Mouse (Mus musculus) layer of hippocampus, postnatal 36 days (tissue): Measurements from ENCODE around the gene Ldah. TPM values are rescaled to one million over a fixed set of nuclear protein-coding genes. Genes with fewer than 3 reads are reported as not detected.
"Not testable (repeated sequence)": the region's sequence is repeated elsewhere in the genome, so short reads cannot be mapped to it uniquely, and the experiment has no call there.

Experiments
- DNase-seq, 2 experiments: peaks; one replicate each; pipeline ENCODE4 v3.0.0; 2022
- total RNA-seq, 2 experiments: library from RNA; stranded (reverse); gene quantifications; 2 replicates each; pipeline ENCODE4 v1.2.3; 2021

The Ldah gene
- 10 to 100 TPM; 47.1 to 48.1 TPM for total RNA-seq

DNA sequence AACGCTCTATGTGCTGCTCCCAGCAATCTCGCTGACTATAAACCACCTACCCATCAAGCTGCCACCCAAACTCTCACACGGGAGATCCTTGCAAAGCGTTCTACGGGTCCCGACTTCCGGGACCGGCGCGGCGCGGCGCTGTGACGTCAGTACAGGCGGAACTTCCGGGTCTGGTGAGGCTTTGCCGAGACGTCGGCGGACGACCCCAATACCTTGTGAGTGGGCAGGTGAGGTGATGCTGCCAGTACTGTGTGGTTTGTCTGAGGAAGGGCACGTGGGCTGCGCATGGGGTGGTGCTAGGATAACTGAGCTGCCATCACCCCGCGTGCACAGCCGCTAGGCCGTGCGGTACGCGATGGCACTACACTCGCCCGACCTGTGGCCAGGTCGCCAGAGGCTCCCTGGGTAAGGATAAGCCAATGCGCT is at the start of gene Ldah:
TSS of gene Ldah (plus strand) at position 130 of the 426 bp plus-strand sequence.
- DNase-seq: peak; percentile 89 to 92

DNA sequence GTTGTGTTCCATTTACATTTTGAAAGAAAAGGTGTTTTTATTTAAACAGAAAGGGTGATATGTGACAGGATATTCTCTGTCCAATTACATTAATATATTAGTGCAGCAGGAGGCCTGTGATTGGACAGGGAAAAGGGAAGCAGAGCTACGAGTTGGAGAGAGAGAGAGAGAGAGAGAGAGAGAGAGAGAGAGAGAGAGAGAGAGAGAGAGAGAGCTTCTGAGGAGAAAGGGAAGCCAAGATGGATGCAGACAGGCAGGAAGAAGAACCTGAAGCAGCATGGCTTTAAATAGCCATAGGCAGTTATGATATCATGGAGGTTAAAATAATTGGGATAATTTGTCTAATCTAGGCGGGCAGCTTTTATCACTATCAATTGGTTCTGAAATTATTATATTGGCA is 40.2 kb upstream of the Ldah start:
- no peak for DNase-seq

DNA sequence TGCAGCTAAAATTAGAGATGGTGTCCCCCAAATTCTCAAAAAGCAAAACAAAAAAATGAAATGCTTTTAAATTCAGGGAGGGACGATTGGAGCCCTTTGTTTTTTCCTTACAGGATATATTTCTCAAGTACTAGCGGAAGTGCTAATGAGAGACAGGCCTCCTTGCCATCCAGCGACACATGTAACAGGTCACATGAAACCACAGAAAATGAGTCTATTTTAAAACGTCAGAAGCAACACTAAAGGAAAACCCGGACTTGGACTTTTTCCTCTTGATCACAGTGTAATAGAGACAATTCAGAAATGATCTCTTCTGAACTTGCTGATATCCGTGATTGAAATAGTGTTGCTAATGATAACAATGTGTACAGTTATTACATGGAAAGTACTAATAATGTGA is 27.0 kb upstream of the Ldah start:
- no peak for DNase-seq

DNA sequence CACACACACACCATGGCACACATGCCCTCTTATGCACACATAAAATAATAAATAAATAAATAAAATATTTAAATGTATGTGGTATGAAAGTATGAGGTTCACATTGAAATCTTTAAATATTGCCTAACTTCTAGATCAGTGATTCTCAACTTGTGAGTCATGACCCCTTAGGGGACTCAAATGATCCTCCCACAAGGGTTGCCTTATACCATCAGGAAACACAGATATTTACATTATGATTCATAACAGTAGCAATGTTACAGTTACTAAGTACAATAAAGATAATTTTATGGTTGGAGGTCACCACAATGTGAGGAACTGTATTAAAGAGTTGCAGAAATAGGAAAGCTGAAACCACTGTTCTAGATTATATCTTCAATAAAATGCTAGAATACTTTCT is 26.2 kb upstream of the Ldah start:
- DNase-seq: no peak

DNA sequence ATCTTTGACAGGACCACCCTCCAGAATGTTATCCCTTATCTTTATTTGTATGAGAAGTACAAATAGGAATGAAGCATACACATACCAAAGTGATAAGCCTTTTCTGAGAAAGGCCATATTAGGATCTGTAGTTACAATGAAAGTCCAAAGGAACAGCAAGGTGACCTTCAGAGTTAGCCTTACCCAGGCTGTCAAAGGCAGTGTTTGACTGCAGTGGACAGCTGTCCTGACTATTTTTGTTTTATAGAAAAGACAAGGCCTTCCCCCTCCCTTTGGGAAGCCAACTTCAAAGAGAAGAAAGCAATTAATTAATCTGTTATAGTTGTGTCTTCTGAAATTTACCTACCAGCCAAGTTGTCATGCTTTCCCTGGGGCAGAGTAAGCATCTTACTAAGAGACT is 23.4 kb upstream of the Ldah start:
- no peak for DNase-seq

DNA sequence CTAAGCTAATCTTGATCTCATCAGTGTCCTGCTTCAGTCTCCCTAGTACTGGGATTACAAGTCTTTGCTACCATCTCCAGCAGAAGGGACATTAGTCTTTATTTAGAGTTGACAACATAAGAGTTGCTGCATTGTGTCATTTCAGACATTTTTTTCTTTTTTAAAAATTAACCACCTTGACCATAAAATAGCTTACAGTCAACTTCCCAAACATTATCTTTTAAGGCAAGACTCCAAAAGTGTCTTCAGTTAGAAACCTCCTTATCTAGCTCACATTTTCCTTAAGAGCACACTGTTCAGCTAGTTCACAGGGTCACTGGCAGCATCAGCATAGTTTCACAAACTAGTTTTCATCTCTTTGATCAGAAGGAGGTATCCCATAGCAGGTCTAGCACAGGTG is 19.7 kb upstream of the Ldah start:
- DNase-seq: no peak

DNA sequence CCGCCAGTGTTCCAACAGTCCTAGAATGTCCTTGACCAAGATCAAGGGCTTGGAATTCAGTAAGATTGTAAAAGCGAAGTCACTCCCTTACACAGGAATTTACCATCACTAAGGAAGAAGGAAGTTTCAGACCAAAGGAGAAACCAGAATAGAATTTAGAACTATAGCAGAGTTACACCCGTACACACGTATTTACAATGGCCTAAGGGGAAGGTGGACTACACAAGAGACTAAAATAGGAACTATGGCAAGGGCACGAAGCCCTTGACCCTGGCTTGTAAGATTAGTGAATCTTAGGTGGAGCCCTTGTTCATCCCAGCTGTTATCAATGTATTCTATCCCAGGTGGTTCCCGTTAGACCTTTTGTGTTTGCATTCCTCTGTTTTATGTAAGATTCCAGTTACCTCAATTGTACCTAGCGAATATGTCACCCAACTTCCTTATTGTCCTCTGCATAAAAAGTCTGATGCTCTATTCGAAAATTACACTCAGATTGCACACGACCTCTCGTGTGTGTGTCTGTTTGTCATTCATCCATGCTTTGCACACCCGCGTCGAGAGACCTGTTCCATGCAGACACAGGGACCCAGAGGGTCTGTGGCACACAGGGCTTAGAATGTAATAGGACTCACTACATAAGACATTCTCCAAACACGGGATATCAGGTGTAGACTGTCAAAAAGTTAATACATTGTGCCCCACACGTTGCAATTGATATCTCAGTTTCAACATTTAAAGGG is 18.9 kb upstream of the Ldah start:
- not testable (repeated sequence) for DNase-seq

DNA sequence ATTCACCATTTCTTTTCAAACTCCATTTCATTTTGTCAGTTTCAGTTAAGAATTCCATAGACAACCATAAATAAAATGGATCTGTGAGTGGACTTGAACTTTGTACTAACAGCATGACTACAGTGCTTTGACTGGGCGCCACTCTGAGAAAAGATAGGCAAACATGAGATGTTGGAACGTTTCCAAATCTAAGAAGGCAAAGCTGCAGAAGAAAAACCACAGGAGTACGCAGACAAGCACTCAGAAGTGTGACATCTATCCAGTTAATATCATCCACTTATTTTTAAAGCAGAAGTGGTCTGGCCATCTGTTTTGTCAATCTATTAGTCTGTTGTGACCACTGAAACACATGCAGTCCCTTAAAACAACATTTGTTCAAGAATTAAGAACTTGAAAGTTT is 18.2 kb upstream of the Ldah start:
- DNase-seq: no peak

DNA sequence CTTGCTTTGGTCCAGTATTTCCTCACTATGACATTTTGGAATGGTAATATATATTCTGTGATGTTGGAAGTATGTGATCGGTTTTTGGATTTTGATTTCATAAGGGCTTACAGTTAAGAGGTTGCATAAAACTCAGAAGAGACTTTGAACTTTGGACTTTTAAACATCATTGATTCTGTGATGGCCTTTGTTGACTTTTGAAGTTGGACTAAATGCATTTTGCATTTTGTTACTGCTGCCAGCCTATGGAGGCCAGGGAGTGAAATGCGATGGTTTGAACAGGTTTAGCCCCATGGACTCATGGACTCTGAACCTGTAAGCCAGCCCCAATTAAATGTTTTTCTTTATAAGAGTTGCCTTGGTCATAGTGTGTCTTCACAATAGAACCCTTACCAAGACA is 2.2 kb upstream of the Ldah start:
- no peak for DNase-seq

DNA sequence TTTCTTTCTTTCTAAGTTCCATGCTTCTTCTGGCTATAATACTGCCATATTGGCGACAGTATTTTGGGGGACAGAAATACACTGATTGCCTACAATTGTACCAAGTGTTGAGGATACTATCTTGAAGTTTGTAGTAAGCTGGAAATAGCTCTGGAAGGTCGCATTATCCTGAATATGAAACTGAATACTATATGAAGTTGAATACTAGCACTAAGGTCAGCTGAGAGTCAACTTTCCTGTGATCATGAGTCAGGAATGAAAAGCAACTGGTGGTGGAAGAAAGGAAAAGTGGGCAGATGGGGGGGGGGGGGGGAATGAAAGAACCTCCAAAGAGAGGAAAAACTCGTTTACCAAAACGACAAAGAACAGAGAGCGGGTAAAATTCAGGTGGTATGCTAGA is 329 bp upstream of the Ldah start:
- no peak for DNase-seq

DNA sequence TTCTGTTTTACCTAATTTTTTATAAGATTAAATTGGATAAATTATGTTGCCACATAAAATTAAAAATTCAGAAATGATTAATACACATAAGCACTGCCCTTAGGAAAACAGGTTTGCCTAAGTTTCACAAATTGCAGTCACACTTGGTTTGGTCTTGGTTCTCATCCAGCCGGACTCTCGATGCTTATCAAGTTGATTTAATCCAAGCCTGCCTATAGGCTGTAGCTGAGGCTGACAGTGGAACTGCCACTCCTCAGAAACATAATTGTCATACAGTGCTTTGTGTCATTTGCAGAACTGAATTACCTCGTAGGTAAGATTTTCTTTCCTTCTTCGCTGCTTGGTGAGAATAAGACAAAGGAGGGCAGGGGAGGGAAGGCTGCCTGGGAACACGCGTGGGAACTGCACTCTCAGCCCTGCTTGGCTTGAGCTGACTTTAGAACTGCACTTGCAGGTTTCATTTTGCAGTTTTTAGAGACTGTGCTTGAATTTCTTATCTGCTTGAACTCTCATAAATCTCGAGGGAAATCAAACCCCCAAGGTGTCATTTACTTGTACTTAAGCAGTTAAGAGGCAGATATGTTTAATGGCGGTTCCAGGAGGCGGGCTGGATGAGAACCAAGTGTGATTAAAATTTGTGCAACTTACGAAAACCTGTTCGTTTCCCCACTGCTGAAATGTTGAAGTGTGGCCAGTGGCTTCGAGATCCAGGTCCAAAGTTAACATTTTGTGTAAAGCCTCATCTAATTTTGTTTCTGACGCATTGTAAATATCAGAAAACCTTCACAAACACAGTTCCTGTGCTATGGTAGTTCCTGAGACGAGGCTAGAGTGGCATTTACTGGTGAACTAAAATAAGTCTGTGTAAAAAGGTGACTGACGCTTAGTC is 8.7 kb downstream of the Ldah start:
- no peak for DNase-seq

DNA sequence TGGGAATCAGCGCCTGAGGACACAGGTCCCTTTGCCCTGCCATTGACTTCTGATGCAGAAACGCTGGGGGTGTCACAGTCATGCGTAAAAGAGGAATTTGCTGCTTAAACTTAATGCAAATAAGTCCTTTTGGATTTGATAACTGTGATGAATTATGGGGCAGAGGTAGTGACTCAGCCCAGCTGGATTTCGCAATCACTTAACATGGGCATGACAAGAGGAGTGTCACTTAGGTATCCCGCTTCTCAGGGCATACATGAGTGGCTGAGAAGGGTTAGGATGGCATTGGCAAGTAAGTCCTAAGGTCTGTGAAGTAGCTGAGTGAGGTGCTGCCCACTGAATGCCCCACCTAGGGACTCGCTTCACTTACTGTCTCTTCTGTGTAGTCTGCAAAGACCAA is 15.1 kb downstream of the Ldah start:
- no peak for DNase-seq

DNA sequence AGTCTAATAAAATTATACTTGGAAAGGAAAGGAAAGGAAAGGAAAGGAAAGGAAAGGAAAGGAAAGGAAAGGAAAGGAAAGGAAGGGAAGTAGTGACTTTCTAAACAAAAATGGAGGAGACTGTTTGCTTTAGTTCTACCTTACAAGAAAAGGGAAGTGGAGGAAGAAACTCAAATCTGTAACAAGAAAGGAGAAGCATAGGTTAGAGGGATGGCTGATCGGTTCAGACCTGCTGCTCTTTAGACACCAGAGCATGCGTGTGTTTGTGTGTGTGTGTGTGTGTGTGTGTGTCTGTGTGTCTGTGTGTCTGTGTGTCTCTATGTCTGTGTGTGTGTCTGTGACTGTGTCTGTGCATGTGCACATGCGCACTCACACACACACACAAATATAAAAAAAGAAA is 23.2 kb downstream of the Ldah start:
- DNase-seq: no peak

DNA sequence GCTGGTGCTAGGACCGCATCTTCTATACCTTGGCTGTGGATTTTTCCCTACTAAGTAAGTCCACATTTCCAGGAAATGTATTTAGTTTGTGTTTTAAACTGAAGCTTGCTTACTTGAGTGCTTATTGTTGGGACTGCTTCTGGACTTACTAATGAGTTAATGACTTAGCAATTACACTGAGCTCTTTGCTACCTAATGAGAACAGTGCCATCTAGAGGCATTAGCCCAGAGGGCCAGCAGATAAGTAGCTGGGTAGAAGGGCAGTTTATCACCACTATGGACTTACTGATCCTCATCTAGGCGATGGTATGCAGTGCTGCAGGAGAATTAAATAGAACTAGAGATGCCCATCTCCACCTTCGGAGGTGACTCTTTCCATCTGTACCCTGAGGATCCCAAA is 24.8 kb downstream of the Ldah start:
- no peak for DNase-seq

DNA sequence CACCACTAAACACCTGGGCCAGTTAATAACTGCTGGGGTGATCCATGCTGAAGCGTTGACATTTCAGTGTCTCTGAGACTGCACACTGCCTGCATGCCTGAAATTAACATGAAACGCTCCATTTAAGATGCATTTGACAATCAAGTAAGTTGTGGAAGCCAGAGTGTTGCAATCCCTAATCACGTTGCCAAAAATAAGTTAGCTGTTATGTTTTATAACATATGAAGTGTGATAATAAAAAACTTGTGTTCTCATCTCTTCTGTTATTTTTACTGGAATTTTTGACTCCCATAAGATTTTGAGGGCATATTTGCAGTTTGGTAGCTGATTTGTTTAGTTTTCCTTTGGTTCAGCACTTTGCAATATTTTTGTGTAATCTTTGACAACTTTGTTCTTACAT is 34.3 kb downstream of the Ldah start:
- no peak for DNase-seq

DNA sequence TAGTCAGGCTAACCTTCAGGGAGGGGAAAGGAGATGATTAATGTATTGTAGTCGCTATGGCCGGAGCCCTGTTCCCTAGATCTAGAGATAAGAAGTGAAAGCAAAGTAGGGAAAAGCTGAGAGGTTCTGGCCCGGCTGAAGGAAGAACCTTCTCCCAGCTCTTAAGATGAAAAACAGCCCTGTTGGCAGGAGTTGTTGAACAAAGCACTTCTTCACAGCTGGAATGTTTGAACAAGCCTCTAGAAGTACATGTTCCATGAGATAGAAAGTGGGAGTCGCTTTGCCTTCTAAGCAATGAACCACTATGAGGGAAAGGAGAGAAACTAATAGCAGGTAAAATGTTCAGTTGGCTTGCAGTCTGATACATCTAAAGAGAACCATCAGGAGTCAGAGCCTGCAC is 36.8 kb downstream of the Ldah start:
- no peak for DNase-seq

DNA sequence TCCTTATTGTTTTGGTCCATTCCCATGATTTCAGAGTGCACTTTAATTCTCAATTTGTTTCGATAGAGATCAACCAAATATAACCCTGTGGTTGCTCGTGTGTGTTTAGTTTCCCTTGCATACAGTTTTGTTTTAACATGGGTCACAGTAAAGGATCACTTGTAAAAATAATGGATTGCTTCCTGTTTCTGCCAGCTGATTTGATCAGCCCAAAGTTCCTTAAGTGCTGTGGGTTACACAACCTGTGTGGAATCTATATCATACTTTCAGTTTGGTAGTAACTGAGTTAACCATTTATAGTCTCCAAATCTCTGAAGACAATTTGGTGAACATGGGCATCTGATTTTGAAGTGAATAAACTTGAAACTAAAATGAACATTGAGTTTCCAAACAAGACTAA is 52.4 kb downstream of the Ldah start:
- DNase-seq: no peak

DNA sequence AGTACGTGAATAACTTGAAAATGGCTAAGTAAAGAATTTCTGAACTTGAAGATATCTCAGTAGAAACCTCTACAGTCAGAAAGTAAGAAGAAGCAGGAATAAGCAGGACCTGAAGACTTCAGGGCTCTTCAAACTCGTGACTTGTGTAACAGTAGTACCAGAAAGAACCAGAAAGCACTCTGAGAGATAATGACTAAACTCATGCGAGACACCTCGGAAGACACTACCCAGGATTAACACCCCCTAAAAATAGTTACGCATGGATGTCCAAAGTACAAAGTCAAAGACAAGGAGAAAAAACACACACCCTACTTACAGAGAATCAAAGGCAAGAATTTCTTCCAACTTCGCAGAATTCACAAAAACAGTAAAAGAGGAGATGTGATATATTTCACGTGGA is 58.4 kb downstream of the Ldah start:
- DNase-seq: no peak

DNA sequence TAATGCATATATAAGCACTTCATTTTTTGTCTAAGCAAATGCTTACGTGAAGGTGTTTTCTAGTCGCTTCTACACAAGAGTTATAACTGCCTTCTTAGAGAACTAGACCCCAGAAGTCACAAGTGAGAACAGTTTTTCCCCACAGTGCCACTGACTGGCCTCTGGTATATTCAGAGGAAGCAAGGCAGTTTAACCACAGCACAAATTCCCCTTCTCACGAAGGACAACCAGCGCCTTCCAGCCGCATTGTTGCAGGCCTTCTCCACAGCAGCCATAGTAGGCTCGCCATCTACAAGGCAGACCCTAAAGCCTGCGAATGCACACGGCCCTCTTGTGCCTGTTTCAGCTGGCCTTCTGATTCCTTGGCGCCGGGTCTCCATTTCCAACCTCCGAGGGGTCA is 61.7 kb downstream of the Ldah start:
- no peak for DNase-seq

DNA sequence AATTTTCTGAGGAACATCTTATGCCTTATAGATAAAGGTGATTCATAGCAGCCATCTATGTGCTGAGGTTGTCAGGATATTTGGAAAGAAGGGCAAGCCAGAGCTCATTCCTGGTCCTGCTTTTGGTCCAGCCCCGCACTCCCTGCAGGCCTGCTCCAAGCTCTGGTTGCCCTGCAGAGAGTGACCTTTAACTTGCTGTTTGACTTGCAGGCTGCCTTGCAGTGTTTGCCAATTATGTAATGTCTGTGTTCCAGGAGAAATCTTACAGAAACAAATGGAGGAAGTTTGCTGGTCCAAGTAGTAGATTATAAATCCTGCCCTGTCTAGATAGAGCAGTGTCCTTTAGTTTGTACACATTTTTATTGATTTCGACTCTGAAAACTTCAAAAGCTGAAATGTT is 63.5 kb downstream of the Ldah start:
- no peak for DNase-seq

DNA sequence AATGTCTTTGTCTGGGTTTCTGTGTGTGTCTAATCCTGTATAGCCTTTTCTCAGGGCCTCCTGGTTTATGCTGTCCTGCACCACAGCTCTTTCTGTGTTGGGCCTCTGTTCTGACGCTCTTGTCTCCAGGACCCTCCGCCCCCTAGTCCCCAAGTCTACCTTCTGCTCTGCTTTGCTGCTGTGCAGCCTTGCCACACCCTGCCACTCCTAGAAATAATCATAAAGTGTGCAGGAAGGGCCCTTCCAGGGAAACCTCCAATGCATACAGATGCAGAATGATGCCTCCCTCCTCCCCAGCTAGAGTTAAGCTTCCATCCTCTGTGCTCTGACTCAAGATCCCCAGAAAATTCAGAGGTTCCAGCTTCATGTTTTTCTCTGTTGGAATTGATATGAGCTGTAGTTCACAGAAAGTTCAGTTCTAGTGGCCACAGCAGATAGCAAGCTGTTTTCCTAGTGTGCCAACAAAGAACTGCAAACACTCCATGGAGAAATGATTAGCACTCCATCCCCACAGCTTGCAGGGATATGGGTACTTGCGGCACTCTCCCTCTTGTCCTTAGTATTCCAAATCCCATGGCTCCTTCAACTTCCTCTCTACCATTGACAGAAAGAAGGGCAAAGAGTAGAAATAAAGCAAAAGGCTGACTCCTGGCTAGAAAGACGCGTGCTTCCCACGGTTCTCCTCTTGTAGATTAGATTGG is 65.7 kb downstream of the Ldah start:
- no peak for DNase-seq

DNA sequence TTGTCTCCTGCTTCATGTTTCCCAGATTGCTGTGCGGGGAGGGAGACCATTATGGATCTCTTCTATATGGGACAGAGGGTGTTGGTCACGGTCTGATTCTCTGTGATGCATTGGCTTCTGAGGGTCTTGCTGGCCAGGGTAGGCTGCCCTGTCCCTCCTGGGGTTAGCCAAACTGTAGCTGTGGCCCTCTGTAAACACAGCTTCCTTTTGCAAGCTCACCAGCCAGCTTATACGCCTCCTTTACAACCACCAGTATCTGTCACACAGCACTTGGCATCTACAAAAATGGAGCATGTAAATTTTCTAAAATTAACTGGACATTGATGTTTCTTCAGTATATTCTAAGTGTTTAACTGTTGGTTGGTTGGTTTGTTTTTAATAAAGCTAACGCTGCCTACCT is 67.5 kb downstream of the Ldah start:
- no peak for DNase-seq

DNA sequence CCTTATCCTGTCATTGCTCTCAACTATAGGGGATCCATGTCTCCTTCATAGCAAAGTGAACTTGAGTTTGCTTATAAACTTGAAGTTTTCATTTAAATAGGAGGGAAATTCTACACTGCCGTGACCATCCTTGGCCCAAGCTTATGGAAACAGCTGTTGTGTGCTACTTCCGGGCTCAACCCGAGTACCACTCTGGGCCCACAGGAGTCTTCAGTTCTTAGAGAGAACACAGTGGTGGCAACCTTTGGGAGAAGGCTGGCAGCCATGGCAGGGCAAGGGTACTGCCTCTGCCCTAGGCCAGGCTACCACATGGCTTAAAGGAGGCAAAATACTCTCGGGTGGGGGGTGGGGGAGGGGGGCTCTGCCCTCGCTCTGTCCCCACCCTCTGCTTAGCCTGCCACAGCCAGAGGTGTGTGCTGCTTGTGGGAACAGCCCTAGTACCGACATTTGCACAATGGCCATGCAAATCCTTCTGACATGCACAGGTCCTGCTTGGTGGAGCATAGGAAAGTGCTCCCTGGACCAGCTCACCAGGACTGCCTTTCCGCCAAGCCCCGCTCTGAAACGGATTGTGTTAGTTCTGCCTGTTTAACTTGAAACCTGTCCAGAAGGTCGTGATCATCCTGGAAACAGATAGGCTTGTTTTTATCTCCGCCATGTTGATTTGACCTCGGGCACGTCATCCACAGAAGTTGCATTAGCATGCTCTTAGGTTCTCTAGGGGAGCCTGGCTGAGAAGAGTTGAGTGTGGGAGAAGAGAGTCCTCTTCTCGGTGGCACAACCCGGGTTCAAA is 73.5 kb downstream of the Ldah start:
- DNase-seq: no peak
